Mouse (Mus musculus): ENCODE measurements around the gene Aldh3b2.

The Aldh3b2 gene

DNA sequence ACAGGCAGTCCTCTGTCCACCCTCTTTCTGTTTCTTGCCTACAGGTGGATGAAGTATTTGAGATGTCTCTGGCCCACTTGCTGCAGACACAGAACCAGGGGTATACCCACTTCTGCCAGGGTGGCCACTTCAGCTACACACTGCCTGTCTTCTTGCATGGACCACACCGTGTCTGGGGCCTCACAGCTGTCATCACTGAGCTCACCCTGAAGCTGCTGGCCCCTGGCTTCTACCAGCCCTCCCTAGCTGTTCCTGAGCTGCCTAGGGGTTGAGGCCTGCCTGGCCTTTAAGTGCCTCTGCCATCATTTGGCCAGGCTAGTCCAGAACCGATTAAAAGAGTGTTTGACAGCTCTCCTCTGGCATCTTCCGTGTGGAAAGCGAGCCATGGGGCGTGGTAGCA lies 29.6 kb downstream of the Aldh3b2 start:
- TF ChIP-seq NANOG (IDR thresholded peaks at IDR 0.05; ENCODE audit: borderline replicate concordance, low read length), result no peak
- TF ChIP-seq CTCF (conservative IDR thresholded peaks at IDR 0.05; ENCODE audit: low read length), result no peak
- TF ChIP-seq POU5F1 (IDR thresholded peaks at IDR 0.05; ENCODE audit: borderline replicate concordance, low read length), result no peak

DNA sequence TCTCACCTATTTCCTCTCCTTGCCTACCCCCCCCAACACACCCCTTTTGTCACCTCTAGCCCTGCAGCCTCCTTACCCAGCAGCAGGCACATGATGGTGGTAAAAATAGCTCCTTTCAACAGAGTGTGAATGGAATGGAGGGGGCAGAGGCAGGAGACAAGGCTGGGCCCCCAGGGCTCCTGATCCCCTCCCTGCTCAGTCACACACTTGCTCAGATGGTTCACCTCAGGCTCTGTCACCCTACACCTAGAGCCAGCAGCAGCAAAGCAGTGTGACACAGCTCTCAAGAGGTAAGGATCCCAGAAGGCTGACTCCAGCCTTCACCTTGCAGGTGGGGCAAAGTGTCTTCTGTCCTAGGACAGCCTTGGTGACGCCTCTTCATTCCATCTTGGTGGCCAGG lies 31.0 kb downstream of the Aldh3b2 start, which contains the start of gene Doc2g:
Doc2g (plus strand) TSS at position 202 of the 400 bp plus-strand sequence.
- no peak for TF ChIP-seq CTCF (conservative IDR thresholded peaks at IDR 0.05; ENCODE audit: low read length)
- TF ChIP-seq POU5F1 (IDR thresholded peaks at IDR 0.05; ENCODE audit: borderline replicate concordance, low read length), result no peak
- H3K4me3 ChIP-seq (replicated peaks; ENCODE audit: low read length), result peak within 1 kb of the TSS; percentile 72
- H3K36me3 ChIP-seq (ENCODE audit: insufficient read depth, low read length), result peaks cover 40% of the 10 kb centered on the region
- peaks cover 69% of the 10 kb centered on the region for H3K4me1 ChIP-seq (replicated peaks; ENCODE audit: low read depth, low read length)
- no peaks in the 10 kb centered on the region; the same call in 1 of the 2 replicates for H3K27me3 ChIP-seq (ENCODE audit: insufficient read depth, low read length)
- no peaks in the 10 kb centered on the region for H3K9me3 ChIP-seq (ENCODE audit: low read length)

More for the DNA sequence above, 29.6 kb downstream of the Aldh3b2 start:
- peaks cover 75% of the 10 kb centered on the region for H3K4me1 ChIP-seq (replicated peaks; ENCODE audit: low read depth, low read length)
- H3K4me3 ChIP-seq (replicated peaks; ENCODE audit: low read length), result peak overlapping the region; percentile 95; the same call in 1 of the 2 replicates
- peaks cover 27% of the 10 kb centered on the region for H3K36me3 ChIP-seq (ENCODE audit: insufficient read depth, low read length)
- no peaks in the 10 kb centered on the region for H3K9me3 ChIP-seq (ENCODE audit: low read length)
- no peaks in the 10 kb centered on the region; the same call in 1 of the 2 replicates for H3K27me3 ChIP-seq (ENCODE audit: insufficient read depth, low read length)

DNA sequence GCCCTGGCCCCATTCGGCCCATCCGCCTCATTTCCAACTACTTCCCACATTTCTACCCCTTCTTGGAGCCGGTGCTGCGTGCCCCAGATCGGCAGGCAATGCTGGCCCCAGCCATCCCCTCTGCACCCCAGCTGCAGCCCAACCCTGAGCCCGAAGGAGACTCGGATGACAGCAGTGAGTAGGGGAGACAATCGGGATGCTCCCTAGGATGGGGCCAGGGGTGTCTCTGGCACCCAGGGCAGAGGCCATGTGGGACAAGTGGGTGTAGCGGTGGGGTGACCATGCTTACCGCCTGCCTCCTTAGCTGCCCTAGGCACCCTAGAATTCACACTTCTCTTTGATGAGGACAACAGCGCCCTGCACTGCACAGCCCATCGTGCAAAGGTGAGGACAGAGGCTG lies 31.5 kb downstream of the Aldh3b2 start:
- no peaks in the 10 kb centered on the region for H3K9me3 ChIP-seq (ENCODE audit: low read length)
- peaks cover 64% of the 10 kb centered on the region for H3K4me1 ChIP-seq (replicated peaks; ENCODE audit: low read depth, low read length)
- TF ChIP-seq NANOG (IDR thresholded peaks at IDR 0.05; ENCODE audit: borderline replicate concordance, low read length), result no peak
- TF ChIP-seq POU5F1 (IDR thresholded peaks at IDR 0.05; ENCODE audit: borderline replicate concordance, low read length), result no peak
- TF ChIP-seq CTCF (conservative IDR thresholded peaks at IDR 0.05; ENCODE audit: low read length), result no peak
- no peaks in the 10 kb centered on the region; the same call in 1 of the 2 replicates for H3K27me3 ChIP-seq (ENCODE audit: insufficient read depth, low read length)
- peak overlapping the region; percentile 72 for H3K4me3 ChIP-seq (replicated peaks; ENCODE audit: low read length)
- H3K36me3 ChIP-seq (ENCODE audit: insufficient read depth, low read length), result peaks cover 45% of the 10 kb centered on the region

DNA sequence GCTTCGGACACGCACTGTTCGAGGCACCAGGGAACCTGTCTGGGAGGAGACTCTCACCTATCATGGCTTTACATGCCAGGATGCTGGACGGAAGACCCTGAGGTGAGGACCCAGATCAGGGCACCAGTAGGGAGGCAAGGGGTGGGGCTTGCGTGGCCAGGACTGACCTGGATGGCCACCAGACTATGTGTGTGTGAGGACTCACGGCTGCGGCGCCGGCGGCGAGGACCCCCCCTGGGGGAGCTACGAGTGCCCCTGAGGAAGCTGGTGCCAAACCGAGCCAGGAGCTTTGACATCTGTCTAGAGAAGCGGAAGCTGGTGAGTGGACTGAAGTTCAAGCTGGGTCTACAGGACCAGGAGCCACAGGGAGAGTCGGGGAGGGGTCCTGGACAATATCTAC lies 32.2 kb downstream of the Aldh3b2 start:
- Histone ChIP-seq H3K4me3 (replicated peaks; ENCODE audit: low read length) (peak overlapping the region; percentile 72; the same call in 1 of the 2 replicates), H3K4me1 (replicated peaks; ENCODE audit: low read depth, low read length) (peaks cover 58% of the 10 kb centered on the region), H3K27me3 (ENCODE audit: insufficient read depth, low read length) (no peaks in the 10 kb centered on the region), H3K9me3 (ENCODE audit: low read length) (no peaks in the 10 kb centered on the region), H3K36me3 (ENCODE audit: insufficient read depth, low read length) (peaks cover 52% of the 10 kb centered on the region)
- no peak for TF ChIP-seq NANOG (IDR thresholded peaks at IDR 0.05; ENCODE audit: borderline replicate concordance, low read length)

DNA sequence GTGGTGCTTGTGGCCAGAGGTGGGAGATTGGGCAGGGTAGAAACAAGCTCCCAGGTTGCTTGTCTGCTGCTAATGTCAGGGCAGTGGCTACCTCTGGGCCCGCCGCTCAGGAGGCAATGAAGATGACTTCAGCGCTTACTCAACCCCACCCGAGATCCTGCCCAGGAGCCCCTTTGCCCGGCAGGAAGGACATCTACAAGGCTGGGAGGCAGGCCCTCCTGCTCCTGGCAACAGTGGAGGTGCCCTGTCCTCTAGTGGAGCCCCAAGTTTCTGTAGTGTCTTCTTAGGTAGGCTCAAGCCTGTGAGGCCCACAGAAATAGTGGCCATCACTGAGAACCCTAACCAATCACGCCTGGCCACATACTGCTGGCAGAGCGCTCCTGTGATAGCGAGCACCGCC lies 33.0 kb downstream of the Aldh3b2 start:
- H3K36me3 ChIP-seq (ENCODE audit: insufficient read depth, low read length), result peaks cover 60% of the 10 kb centered on the region
- H3K27me3 ChIP-seq (ENCODE audit: insufficient read depth, low read length), result no peaks in the 10 kb centered on the region
- no peaks in the 10 kb centered on the region for H3K9me3 ChIP-seq (ENCODE audit: low read length)
- H3K4me1 ChIP-seq (replicated peaks; ENCODE audit: low read depth, low read length), result peaks cover 52% of the 10 kb centered on the region
- no peak for TF ChIP-seq CTCF (conservative IDR thresholded peaks at IDR 0.05; ENCODE audit: low read length)
- no peak for TF ChIP-seq NANOG (IDR thresholded peaks at IDR 0.05; ENCODE audit: borderline replicate concordance, low read length)
- TF ChIP-seq POU5F1 (IDR thresholded peaks at IDR 0.05; ENCODE audit: borderline replicate concordance, low read length), result no peak
- no peak overlapping the region for H3K4me3 ChIP-seq (replicated peaks; ENCODE audit: low read length)

DNA sequence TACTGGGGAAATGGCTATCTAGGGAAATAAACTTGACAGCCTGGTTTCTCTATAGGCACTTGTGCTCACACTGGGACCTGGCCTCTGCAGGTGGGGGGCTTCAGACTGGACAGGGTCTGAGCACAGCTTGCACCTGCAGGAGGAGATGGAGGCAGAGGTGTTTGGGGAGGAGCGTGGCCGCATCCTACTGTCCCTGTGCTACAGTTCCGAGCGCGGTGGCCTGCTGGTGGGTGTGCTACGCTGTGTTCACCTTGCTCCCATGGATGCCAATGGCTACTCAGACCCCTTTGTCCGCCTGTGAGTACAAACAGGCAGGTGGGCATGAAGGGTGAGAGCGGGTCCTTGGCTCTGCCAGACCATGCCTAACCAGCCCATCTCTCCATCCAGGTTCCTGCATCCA lies 33.8 kb downstream of the Aldh3b2 start:
- Histone ChIP-seq H3K36me3 (ENCODE audit: insufficient read depth, low read length) (peaks cover 69% of the 10 kb centered on the region), H3K9me3 (ENCODE audit: low read length) (no peaks in the 10 kb centered on the region), H3K4me1 (replicated peaks; ENCODE audit: low read depth, low read length) (peaks cover 52% of the 10 kb centered on the region), H3K27me3 (ENCODE audit: insufficient read depth, low read length) (no peaks in the 10 kb centered on the region), H3K4me3 (replicated peaks; ENCODE audit: low read length) (no peak overlapping the region)
- TF ChIP-seq CTCF (conservative IDR thresholded peaks at IDR 0.05; ENCODE audit: low read length) (no peak), POU5F1 (IDR thresholded peaks at IDR 0.05; ENCODE audit: borderline replicate concordance, low read length) (no peak), NANOG (IDR thresholded peaks at IDR 0.05; ENCODE audit: borderline replicate concordance, low read length) (no peak)

DNA sequence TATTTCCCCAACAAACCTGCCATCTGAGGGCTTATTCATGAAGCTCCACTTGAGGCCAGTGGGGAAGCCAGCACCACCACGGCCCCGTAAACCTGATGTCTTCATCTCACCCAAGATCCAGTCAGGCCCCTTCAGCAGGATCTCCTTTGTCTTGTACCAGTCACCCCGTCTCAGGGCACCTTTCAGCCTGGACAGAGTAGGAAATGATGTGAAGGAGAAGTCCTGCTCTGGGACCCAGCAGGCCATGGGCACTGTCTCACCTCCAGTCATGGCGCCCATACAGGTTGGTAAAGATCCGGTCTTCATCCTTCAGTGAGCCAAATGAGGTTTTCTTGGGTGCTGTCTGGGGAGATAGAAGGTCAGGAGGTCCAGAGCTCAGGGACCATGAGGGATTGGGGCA lies 39.0 kb downstream of the Aldh3b2 start:
- H3K36me3 ChIP-seq (ENCODE audit: insufficient read depth, low read length), result peaks cover 54% of the 10 kb centered on the region

DNA sequence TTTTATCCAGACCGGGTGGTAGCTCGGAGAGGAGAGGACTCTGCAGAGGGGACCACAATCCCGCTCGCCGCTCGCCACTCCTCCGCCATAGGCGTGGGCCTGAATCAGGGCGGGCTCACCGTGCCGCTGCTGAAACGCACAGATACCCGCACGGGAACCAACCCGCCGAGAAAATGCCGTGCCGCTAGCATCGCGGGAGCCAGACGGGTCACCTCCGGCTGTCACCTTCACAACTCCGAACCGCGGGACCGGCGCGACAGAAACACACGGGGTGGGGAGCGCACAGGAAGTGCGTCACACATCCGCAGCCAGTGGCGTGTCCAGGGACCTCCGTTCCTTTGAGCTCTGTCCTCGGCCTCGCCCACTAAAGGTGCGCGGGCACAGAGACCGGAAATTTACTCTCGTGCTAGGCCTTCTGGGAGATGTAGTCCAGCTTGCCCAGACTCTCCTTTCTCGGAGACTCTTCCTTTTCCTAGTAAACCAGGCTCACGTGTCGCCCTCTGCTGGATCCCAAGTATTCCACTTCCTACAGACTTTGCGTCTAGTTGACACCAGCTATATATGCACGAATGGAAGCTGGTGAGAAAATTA lies 40.4 kb downstream of the Aldh3b2 start, which contains the start of gene Ndufv1:
Ndufv1 (minus strand) TSS at position 375 of the 591 bp plus-strand sequence.
- peaks cover 55% of the 10 kb centered on the region for H3K4me1 ChIP-seq (replicated peaks; ENCODE audit: low read depth, low read length)
- H3K9me3 ChIP-seq (ENCODE audit: low read length), result no peaks in the 10 kb centered on the region
- H3K27me3 ChIP-seq (ENCODE audit: insufficient read depth, low read length), result no peaks in the 10 kb centered on the region
- no peak for TF ChIP-seq NANOG (IDR thresholded peaks at IDR 0.05; ENCODE audit: borderline replicate concordance, low read length)
- TF ChIP-seq CTCF (conservative IDR thresholded peaks at IDR 0.05; ENCODE audit: low read length), result peak; percentile 59
- peaks cover 40% of the 10 kb centered on the region for H3K36me3 ChIP-seq (ENCODE audit: insufficient read depth, low read length)
- H3K4me3 ChIP-seq (replicated peaks; ENCODE audit: low read length), result peak within 1 kb of the TSS; percentile 98

More for the DNA sequence above, 39.0 kb downstream of the Aldh3b2 start:
- H3K27me3 ChIP-seq (ENCODE audit: insufficient read depth, low read length), result no peaks in the 10 kb centered on the region
- H3K4me1 ChIP-seq (replicated peaks; ENCODE audit: low read depth, low read length), result peaks cover 48% of the 10 kb centered on the region
- H3K9me3 ChIP-seq (ENCODE audit: low read length), result no peaks in the 10 kb centered on the region
- TF ChIP-seq POU5F1 (IDR thresholded peaks at IDR 0.05; ENCODE audit: borderline replicate concordance, low read length), result no peak
- no peak for TF ChIP-seq CTCF (conservative IDR thresholded peaks at IDR 0.05; ENCODE audit: low read length)
- no peak for TF ChIP-seq NANOG (IDR thresholded peaks at IDR 0.05; ENCODE audit: borderline replicate concordance, low read length)
- peak overlapping the region; percentile 98 for H3K4me3 ChIP-seq (replicated peaks; ENCODE audit: low read length)

DNA sequence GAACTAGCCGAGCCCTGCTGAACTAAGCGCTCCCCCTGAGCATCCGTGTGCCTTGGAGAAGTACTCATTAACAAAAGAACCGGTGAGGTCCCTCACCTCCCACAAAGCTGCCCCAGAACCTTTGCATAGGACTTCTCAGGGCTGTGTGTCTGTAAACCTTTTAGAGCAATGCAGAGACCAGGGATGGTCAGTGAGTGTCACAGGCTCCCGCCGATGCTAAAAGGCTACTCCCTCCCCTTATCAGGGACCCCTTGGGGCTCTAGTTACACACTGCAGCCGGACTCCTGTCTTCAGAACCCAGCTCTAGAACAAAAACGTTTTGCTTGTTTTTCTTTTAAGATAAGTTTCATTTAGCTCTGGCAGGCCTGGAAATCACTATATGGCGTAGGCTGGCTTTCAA lies 40.9 kb downstream of the Aldh3b2 start:
- Histone ChIP-seq H3K4me3 (replicated peaks; ENCODE audit: low read length) (peak overlapping the region; percentile 98), H3K36me3 (ENCODE audit: insufficient read depth, low read length) (peaks cover 34% of the 10 kb centered on the region), H3K27me3 (ENCODE audit: insufficient read depth, low read length) (no peaks in the 10 kb centered on the region), H3K4me1 (replicated peaks; ENCODE audit: low read depth, low read length) (peaks cover 61% of the 10 kb centered on the region), H3K9me3 (ENCODE audit: low read length) (no peaks in the 10 kb centered on the region)
- TF ChIP-seq POU5F1 (IDR thresholded peaks at IDR 0.05; ENCODE audit: borderline replicate concordance, low read length) (no peak), CTCF (conservative IDR thresholded peaks at IDR 0.05; ENCODE audit: low read length) (no peak), NANOG (IDR thresholded peaks at IDR 0.05; ENCODE audit: borderline replicate concordance, low read length) (no peak)

All from E14TG2a.4 (cell line).